Mouse (Mus musculus) ES-E14 (cell line): ENCODE data around the gene Senp1. TPM values are rescaled to one million over a fixed set of nuclear protein-coding genes. Genes with fewer than 3 reads are reported as not detected.

Experiments
- DNase-seq: peaks from one replicate; pipeline ENCODE4 v3.0.0-alpha.2; 2013; ENCODE audit warnings: low read depth, low spot score
- H3K27ac ChIP-seq: 2 replicates; pipeline ENCODE4 v1.5.1; 2012; ENCODE audit warnings: low read depth, mild to moderate bottlenecking, low read length, moderate library complexity, mixed read lengths; ENCODE audit not compliant: poor library complexity, insufficient read depth, severe bottlenecking
- H3K36me3 ChIP-seq: 2 replicates; pipeline ENCODE4 v1.6.1; 2012; ENCODE audit warnings: mild to moderate bottlenecking, low read length, moderate library complexity, mixed read lengths; ENCODE audit not compliant: control insufficient read depth, poor library complexity, insufficient read depth, severe bottlenecking
- H3K4me1 ChIP-seq, 2 experiments: fragments of 150-350 bp in 1 of 2; sonication (generic) in 1 of 2; 2 replicates each; pipeline ENCODE4 v1.6.1; 2012; ENCODE audit warnings: low read length in 2 of 2, mild to moderate bottlenecking in 1 of 2, mixed read lengths in 1 of 2; ENCODE audit not compliant: control insufficient read depth in 2 of 2, insufficient read depth in 2 of 2, poor library complexity in 1 of 2
- H3K4me3 ChIP-seq, 2 experiments: fragments of 150-350 bp in 1 of 2; sonication (generic) in 1 of 2; 2 replicates each; pipeline ENCODE4 v1.5.1; 2012; ENCODE audit warnings: low read length in 2 of 2, low read depth in 1 of 2, mild to moderate bottlenecking in 1 of 2, mixed read lengths in 1 of 2; ENCODE audit not compliant: insufficient read depth in 1 of 2, poor library complexity in 1 of 2, severe bottlenecking in 1 of 2
- H3K9ac ChIP-seq: 2 replicates; pipeline ENCODE4 v1.6.1; 2012; ENCODE audit warnings: low read depth, mild to moderate bottlenecking, low read length, mixed read lengths; ENCODE audit not compliant: poor library complexity, insufficient read depth, severe bottlenecking
- H3K9me3 ChIP-seq: fragments of 150-350 bp; sonication (generic); 2 replicates; pipeline ENCODE4 v1.6.1; 2012; ENCODE audit warnings: low read depth, mild to moderate bottlenecking, low read length; ENCODE audit not compliant: control insufficient read depth, insufficient read depth
- CHD2 ChIP-seq: IDR thresholded peaks from 2 replicates; pipeline ENCODE4 v1.6.1; 2014; ENCODE audit warnings: mild to moderate bottlenecking, low read depth, low read length, inconsistent platforms
- HCFC1 ChIP-seq: IDR thresholded peaks from 2 replicates; pipeline ENCODE4 v1.6.1; 2012; ENCODE audit warnings: low read length, inconsistent platforms, borderline replicate concordance; ENCODE audit not compliant: insufficient read depth
- MAFK ChIP-seq: IDR thresholded peaks from 2 replicates; pipeline ENCODE4 v1.6.1; 2014; ENCODE audit warnings: mild to moderate bottlenecking, low read depth, low read length, inconsistent platforms; ENCODE audit not compliant: insufficient read depth
- ZC3H11A ChIP-seq: IDR thresholded peaks from 2 replicates; pipeline ENCODE4 v1.6.1; 2012; ENCODE audit warnings: low read depth, mild to moderate bottlenecking, inconsistent platforms, low read length, borderline replicate concordance
- ZNF384 ChIP-seq: IDR thresholded peaks from 2 replicates; pipeline ENCODE4 v1.6.1; 2012; ENCODE audit warnings: low read depth, low read length, inconsistent platforms
- in situ Hi-C, 2 experiments: fragments of 600-800 bp; cut with MboI; formaldehyde crosslinking; loops; one replicate each; pipeline ENCODE4 v1.15.1; 2025; ENCODE audit warnings: low sequenced_read_pairs in 2 of 2, inconsistent platforms in 1 of 2; ENCODE audit not compliant: unreplicated experiment in 2 of 2
- total RNA-seq: library from RNA; depleted of rRNA; stranded (reverse); fragments of 300-350 nt; gene quantifications from 2 replicates; pipeline ENCODE4 v1.2.3, GENCODE M21; 2012

Gene Senp1
- total RNA-seq, 1 experiment = 27.2 TPM

DNA sequence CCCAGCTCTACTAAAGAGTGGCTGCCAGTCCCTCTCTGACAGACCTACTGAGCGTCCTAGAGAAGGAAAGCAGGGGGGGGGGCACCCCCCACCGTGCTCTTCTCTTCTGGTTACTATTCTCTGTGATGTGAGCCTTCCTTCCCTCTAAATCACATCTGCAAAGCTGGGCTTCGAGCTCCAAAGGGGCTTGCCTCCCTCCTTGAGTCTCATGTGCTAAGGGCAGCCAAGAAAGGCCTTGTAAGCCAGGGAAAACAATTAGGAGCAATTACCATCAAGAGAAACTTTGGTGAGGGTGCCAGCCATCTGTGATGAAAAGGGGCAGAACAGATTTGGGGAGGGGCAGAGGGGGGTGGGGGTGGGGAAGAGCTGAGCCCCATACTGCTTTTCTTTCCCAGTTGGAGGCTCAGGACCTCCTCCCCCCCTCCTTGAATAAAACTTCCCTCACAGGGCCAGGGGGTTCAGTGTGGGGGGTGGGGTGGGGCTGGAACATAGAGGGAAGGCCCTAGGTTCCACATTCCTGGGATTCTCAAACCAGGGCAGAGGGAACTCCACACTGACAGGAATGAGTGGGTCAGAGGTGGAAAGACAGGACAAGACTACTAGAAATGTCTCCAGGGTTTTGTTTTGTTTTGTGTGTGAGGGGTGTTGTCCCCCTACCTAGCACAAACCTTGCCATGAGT is 58.3 kb downstream of the Senp1 start:
- no peak overlapping the region for H3K4me3 ChIP-seq
- H3K36me3 ChIP-seq = peaks cover 1% of the 10 kb centered on the region; the same call in 1 of the 2 replicates
- no peak for DNase-seq
- in situ Hi-C loops = no loop called here
- H3K27ac ChIP-seq = no peak overlapping the region
- no peak overlapping the region for H3K9ac ChIP-seq
- TF ChIP-seq ZNF384 (no peak), CHD2 (no peak), HCFC1 (no peak), ZC3H11A (no peak), MAFK (no peak)
- no peaks in the 10 kb centered on the region for H3K9me3 ChIP-seq
- H3K4me1 ChIP-seq = peaks cover 0 to 7% of the 10 kb centered on the region in 2 experiments; a peak in 1 of 4 replicates

DNA sequence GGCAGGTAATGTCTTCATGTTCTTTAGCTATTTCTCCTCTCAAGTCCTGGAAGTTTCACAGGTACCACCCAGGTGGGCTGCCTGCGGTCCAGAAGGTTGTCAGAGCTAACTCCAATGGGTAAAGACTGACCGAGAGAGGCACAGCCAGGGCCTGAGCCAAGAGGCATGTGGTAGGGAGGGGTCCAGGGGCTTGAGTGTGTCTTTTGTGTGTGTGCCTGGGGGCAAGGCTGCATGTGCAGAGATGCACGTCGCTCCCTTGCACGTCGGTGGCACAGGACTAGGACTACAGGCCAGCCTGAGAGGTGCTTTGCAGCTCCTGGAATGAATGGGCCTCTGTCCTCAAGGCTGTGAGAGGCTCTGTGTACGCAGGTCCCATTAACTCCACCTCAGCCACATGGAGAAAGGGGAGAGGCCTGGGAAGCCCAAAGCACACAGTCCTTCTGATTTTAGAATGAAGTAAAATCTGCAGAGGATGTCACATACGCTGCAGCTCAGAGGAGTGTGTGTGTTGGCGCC is 60.3 kb downstream of the Senp1 start:
- TF ChIP-seq HCFC1 = no peak
- TF ChIP-seq MAFK = no peak
- no peak for TF ChIP-seq ZNF384
- TF ChIP-seq CHD2 = no peak
- TF ChIP-seq ZC3H11A = no peak

DNA sequence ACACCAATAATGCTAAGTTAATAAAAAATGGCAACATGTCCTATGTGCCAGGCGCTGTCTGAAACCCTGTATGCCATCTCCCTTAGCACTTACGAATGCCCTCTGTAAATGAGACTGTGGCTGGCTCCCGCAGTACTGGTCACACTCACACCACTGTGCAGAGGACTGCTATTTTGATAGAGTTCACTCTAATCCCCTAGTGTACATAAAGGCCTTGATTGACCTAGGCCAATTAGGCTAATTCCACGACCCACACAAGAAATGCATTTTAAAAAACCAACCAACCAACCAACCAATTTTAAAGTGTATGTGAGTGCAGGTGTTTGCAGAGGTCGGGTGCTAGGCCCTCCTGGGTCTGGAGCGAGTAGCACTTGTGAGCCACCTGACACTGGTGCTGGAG is 63.7 kb downstream of the Senp1 start:
- Histone ChIP-seq H3K4me3 (no peak overlapping the region), H3K9me3 (no peaks in the 10 kb centered on the region), H3K36me3 (no peaks in the 10 kb centered on the region; the same call in 1 of the 2 replicates), H3K4me1 (peaks cover 0 to 2% of the 10 kb centered on the region in 2 experiments; a peak in 1 of 4 replicates), H3K27ac (no peak overlapping the region), H3K9ac (no peak overlapping the region)
- in situ Hi-C loops = no loop called here
- no peak for DNase-seq
- no peak for TF ChIP-seq CHD2
- TF ChIP-seq MAFK = no peak
- TF ChIP-seq HCFC1 = no peak
- TF ChIP-seq ZNF384 = no peak
- TF ChIP-seq ZC3H11A = no peak

More for the DNA sequence above, 60.3 kb downstream of the Senp1 start:
- H3K9me3 ChIP-seq = no peaks in the 10 kb centered on the region
- H3K4me1 ChIP-seq = peaks cover 0 to 7% of the 10 kb centered on the region in 2 experiments; a peak in 1 of 4 replicates
- in situ Hi-C loops = no loop called here
- no peak overlapping the region for H3K27ac ChIP-seq
- no peak overlapping the region for H3K9ac ChIP-seq
- no peak overlapping the region for H3K4me3 ChIP-seq
- DNase-seq = no peak
- no peaks in the 10 kb centered on the region; the same call in 1 of the 2 replicates for H3K36me3 ChIP-seq

DNA sequence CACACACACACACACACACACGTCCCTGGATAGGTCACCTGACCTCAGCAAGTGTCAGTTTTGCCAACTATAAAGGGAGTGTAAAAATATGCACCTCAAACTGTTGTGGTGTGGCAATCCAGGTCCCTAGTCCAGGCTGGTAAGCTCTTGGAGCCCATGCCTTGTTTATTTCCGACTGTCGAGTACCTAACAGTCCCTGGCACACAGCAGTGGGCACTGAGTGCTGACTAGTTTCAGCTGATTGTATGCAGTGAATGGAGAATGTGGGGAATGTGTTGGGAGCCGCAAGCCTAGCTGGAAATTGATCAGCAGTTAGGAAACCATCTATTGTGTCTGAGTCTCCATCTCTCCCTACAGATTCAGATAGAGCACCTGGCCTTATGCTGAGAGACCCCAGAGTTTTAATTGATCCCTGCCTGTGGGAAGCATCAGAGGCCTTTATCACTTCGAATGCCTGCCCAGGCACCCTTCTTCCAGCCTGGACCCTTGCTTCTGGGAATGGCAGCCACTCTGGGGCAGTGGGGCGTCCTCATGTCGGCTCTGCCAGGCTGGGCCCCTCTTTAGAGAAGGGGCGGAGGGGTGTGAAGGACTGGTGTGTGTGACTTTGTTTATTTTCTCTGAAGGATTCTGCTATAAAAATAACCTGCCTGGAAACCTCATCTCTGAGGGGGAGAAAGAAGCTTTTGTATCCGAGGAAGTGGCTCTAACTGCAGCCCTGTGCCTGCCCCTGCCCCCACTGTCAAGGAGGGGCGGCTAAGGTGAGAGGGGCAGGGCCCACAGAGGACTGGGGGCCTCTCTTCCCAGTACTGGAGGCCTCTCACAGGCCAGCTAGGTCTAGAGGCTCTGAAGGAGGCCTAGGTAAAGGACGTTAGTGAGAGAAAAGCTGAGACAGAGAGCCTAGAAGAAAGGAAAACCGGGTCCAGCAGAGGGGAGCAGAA is 66.3 kb downstream of the Senp1 start:
- Histone ChIP-seq H3K9ac (no peak overlapping the region), H3K9me3 (no peaks in the 10 kb centered on the region), H3K27ac (no peak overlapping the region), H3K4me3 (no peak overlapping the region), H3K4me1 (no peaks in the 10 kb centered on the region), H3K36me3 (no peaks in the 10 kb centered on the region)
- in situ Hi-C loops = no loop called here
- no peak for DNase-seq
- TF ChIP-seq MAFK = no peak
- TF ChIP-seq CHD2 = no peak
- no peak for TF ChIP-seq ZNF384
